Mouse (Mus musculus) monocyte, adult 2 months (primary cell): Measurements from ENCODE around the gene Dctpp1.
A peak's percentile ranks its signal among the peaks of the same experiment; 100 is the strongest.

ENCODE experiments used
- DNase-seq, 2 experiments: peaks; one replicate each; pipeline ENCODE4 v3.0.0; 2022; ENCODE audit warnings: low spot score in 2 of 2, low read depth in 1 of 2

Gene Dctpp1

GRCm38 (mm10) chr7:127211014-127211745 is 49.3 kb downstream of the Dctpp1 start:
- DNase-seq = no peak

- DNase-seq = no peak
Measured at GRCm38 (mm10) chr7:127210266-127210665, 50.2 kb downstream of the Dctpp1 start.

GRCm38 (mm10) chr7:127209851-127210250 is 50.7 kb downstream of the Dctpp1 start:
- no peak for DNase-seq

GRCm38 (mm10) chr7:127208553-127209438 is 51.7 kb downstream of the Dctpp1 start, which contains the start of gene Mylpf:
Gene Mylpf (plus strand): TSS chr7:127208890.
- DNase-seq = peak; percentile 86 to 95

- no peak for DNase-seq
Measured at GRCm38 (mm10) chr7:127208295-127208552, 52.3 kb downstream of the Dctpp1 start, which contains the start of gene Tbc1d10b. Gene Tbc1d10b (minus strand): TSS chr7:127208468.

GRCm38 (mm10) chr7:127207374-127208294 is 52.9 kb downstream of the Dctpp1 start:
- no peak for DNase-seq
